Mouse (Mus musculus) thymus, postnatal 10 days (tissue): ENCODE data around the gene Actbl2.

Source experiments
- DNase-seq, 2 experiments: peaks; one replicate each; pipeline ENCODE4 v3.0.0; 2021; ENCODE audit warnings: low spot score in 2 of 2

Actbl2 gene

GRCm38 (mm10) chr13:111269789-111270335 lies 15.0 kb downstream of the Actbl2 start:
- no peak for DNase-seq

GRCm38 (mm10) chr13:111271868-111272267 lies 17.1 kb downstream of the Actbl2 start:
- no peak for DNase-seq

- peak in 1 of 2 experiments; percentile 12 for DNase-seq
Observed at GRCm38 (mm10) chr13:111286461-111287385, 31.9 kb downstream of the Actbl2 start.

- no peak for DNase-seq
Observed at GRCm38 (mm10) chr13:111291161-111291957, 36.5 kb downstream of the Actbl2 start.

DNA sequence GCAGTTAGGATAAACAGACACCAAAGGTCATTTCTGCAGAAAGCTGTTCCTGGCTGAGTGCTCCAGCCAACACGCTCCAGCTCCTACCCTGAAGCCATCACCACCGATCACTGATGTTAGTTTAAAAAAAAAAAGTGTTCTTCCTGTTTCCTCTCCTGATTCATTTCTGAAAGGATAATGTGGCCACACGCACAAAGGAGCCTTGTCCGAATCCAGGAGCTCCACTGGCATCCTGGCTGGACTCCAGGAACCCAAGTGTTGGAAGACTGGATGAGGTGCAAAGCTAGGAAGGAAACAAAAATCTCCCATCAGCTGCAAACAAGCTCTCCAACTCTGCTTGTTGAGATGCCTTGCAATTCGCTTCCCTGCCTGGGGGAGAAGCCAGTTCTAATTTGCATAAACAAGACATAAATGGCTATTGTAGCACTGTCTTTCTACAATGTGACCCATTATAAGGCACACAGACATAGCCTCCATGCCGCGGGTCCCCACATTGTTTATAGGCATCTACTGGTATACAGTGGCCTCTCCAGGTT lies 37.2 kb downstream of the Actbl2 start:
- DNase-seq: no peak

- no peak for DNase-seq
Observed at GRCm38 (mm10) chr13:111293478-111293877, 38.7 kb downstream of the Actbl2 start.

GRCm38 (mm10) chr13:111294965-111295494 lies 40.2 kb downstream of the Actbl2 start:
- DNase-seq: no peak

DNA sequence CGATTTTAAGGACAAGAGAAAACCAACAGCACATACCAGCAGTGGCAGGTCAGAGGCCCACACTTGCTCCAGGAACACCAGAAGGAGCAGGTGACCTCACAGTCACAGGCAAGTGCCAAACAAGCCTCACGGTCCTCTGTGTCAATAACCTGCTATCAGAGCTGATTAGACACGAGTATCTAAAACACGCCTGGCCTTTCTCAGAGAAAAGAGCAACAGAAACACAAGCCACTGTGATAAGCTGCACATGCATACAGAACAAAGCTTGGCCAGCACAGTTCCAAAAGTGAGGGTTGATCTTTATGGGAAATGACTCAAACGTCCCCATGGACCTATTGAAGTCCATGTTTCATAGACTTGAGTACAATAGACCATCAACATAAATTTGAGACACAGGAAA lies 41.2 kb downstream of the Actbl2 start:
- DNase-seq: no peak

- DNase-seq: no peak
Observed at GRCm38 (mm10) chr13:111297614-111298013, 42.8 kb downstream of the Actbl2 start.

DNA sequence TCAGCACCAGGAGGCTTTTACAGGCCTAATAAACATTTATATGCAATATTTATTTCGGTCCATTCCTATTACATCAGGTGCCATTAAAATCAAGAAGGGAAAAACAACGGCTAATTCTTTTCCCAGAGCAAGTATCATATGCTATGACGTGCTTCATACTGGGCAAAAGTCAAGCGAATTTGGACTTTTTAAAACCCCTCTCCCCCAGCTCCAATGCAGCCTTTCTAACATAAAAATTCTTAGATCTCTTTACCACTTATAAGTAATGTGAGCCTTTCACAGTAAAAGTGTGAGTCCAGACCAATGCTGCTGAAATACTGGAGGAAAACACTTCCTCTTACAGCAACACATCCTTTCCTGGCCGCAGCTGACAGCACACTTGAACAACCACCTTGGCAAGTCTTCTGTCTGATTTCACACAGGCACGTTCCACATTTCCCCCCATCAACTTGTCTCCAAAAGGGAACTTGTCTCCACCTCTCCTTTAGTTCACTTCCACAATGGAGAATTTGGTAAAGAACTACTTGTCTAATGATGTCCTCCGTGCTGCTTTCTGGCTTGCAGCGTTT lies 44.4 kb downstream of the Actbl2 start:
- DNase-seq: no peak

- DNase-seq: no peak
Observed at GRCm38 (mm10) chr13:111300846-111301245, 46.0 kb downstream of the Actbl2 start.

- DNase-seq: no peak
Observed at GRCm38 (mm10) chr13:111301431-111301830, 46.6 kb downstream of the Actbl2 start.

DNA sequence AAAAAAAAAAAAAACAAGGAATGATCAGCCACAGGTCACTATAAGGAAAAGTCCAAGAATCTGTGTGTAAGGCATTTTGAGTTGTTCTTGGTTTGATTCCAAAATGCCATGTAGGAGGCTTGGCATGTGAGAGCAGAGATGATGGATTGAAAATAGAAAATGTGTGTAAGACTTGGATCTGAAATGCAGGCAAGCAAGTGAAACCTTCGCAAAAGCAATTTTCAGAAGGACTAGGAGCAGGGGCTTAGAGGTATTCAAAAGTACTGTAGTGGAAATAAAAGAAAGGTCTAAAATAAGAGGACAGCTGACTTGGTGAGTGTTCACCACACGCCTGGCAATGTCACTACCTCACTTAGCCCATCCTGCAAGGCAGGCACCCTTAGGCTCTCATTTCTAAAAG lies 49.4 kb downstream of the Actbl2 start:
- no peak for DNase-seq

DNA sequence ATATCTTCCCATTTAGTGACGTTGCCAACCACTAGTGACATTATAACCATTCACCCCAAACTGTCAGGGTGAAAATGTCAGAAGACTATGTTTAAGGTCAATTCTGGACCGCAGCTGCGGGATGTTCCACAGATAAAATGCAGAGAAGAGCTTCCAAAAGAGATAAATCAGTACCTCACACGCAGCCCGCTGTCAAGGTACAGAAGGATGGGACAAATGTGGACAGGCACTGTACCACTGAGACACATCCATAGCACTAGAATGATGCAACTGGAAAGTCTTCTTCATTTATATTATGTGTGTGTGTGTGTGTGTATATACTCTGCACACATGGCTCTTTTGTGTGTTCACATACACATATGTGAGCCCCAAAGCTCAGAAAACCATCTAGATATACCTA lies 49.9 kb downstream of the Actbl2 start:
- DNase-seq: no peak
